Mouse (Mus musculus): Measurements from ENCODE around the gene Clca3a1. TPM values are rescaled to one million over a fixed set of nuclear protein-coding genes. Genes with fewer than 3 reads are reported as not detected.
"Not testable (repeated sequence)": the region's sequence is repeated elsewhere in the genome, so short reads cannot be mapped to it uniquely, and the experiment has no call there.

Clca3a1 gene
- polyA plus RNA-seq (2015; fragmentation: Nextera tagmentation; extraction: Ambion mirVana), result 0.27 and 0.79 TPM in 2 replicates

DNA sequence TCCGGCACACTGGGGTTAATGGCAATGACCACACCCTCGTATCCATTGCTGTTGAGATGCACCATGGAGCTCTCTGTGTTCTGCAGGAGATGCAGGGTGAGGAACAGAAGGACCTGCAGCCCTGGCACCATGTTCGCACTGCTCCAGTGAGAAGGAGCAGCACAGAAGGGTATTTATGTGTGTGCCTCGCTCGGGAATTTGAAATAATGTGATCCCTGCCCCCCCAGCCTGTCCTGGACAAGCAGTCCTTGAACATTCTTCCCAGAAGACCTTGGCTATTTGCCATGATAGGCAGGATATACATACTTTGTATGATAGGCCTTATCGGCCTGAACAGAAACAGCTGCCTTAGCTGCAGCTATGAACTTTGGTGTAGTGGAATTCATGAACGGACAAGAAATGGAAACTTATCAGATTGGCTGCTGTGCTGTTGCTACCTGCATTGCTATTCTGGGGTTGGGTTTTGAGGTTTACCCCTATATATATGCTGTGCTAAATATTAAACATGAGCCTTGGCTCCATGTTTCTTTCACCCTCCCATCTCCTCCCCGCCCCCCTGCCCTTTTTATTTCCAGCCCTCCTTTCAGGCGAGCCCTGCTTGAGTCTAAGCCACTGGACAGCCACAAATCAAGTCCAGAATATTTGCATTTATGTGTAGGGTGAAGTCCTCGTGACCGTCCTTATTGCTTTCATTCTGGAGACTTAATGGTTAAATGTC, at the start of gene Clca3a1:
Clca3a1 (minus strand) TSS at position 386 of the 718 bp plus-strand sequence.
- ATAC-seq (ENCODE audit: low FRiP score), result no peak
- Histone ChIP-seq H3K36me3 (no peaks in the 10 kb centered on the region), H3K9ac (replicated peaks) (no peak within 1 kb of the TSS), H3K4me1 (no peaks in the 10 kb centered on the region), H3K4me3 (replicated peaks) (no peak within 1 kb of the TSS), H3K9me3 (replicated peaks) (no peaks in the 10 kb centered on the region), H3K4me2 (no peak within 1 kb of the TSS), H3K27me3 (replicated peaks) (no peaks in the 10 kb centered on the region), H3K27ac (replicated peaks) (no peak within 1 kb of the TSS)
- 52% methylated on average over 10 of the region's 11 CpGs for WGBS

GRCm38 (mm10) chr3:144808153-144808925, 47.6 kb upstream of the Clca3a1 start:
- not testable (repeated sequence) for H3K36me3 ChIP-seq; ATAC-seq (ENCODE audit: low FRiP score); H3K4me2 ChIP-seq; H3K4me1 ChIP-seq; H3K9ac ChIP-seq (replicated peaks); H3K27me3 ChIP-seq (replicated peaks); H3K9me3 ChIP-seq (replicated peaks); H3K27ac ChIP-seq (replicated peaks); H3K4me3 ChIP-seq (replicated peaks)
- 53% methylated on average over 15 of the region's 17 CpGs for WGBS

DNA sequence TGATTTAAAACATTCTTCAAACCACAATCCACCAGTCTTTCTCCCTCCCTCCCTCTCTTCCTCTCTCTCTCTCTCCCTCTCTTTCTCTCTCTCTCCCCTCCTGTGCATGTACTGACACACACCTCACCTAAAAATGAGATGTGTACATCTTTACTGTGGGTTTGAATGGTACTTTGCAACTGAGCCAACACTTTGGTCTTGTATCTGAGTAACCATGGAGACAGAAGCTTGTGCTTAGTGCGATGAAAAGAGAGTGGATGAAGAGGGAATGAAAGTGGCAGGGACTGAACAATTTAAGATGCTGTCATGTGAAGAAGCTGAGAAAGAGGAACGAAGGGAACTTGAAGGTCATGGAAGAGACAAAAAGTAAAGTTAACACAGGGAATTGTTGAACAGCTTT, 45.8 kb upstream of the Clca3a1 start:
- ATAC-seq (ENCODE audit: low FRiP score), result not testable (repeated sequence)

GRCm38 (mm10) chr3:144801861-144802260, 41.1 kb upstream of the Clca3a1 start:
- ATAC-seq (ENCODE audit: low FRiP score), result no peak
- WGBS, result 39% methylated on average over 8 of the region's 8 CpGs
- Histone ChIP-seq H3K4me3 (replicated peaks) (no peak overlapping the region), H3K9ac (replicated peaks) (no peak overlapping the region), H3K9me3 (replicated peaks) (no peaks in the 10 kb centered on the region), H3K27me3 (replicated peaks) (no peaks in the 10 kb centered on the region), H3K4me1 (no peaks in the 10 kb centered on the region), H3K36me3 (no peaks in the 10 kb centered on the region), H3K4me2 (no peak overlapping the region), H3K27ac (replicated peaks) (no peak overlapping the region)

More for the DNA sequence above, 45.8 kb upstream of the Clca3a1 start:
- H3K4me3 ChIP-seq (replicated peaks); H3K9me3 ChIP-seq (replicated peaks); H3K4me2 ChIP-seq; H3K27ac ChIP-seq (replicated peaks); H3K27me3 ChIP-seq (replicated peaks); H3K36me3 ChIP-seq; H3K4me1 ChIP-seq; H3K9ac ChIP-seq (replicated peaks): not testable (repeated sequence)
- WGBS, result 50% methylated on average over 2 of the region's 2 CpGs

GRCm38 (mm10) chr3:144785181-144786148, 24.7 kb upstream of the Clca3a1 start:
- Histone ChIP-seq H3K9me3 (replicated peaks) (no peaks in the 10 kb centered on the region), H3K4me2 (no peak overlapping the region), H3K4me3 (replicated peaks) (no peak overlapping the region), H3K9ac (replicated peaks) (no peak overlapping the region), H3K36me3 (no peaks in the 10 kb centered on the region), H3K4me1 (no peaks in the 10 kb centered on the region), H3K27me3 (replicated peaks) (no peaks in the 10 kb centered on the region), H3K27ac (replicated peaks) (no peak overlapping the region)
- WGBS, result 84% methylated on average over 11 of the region's 11 CpGs
- no peak for ATAC-seq (ENCODE audit: low FRiP score)

DNA sequence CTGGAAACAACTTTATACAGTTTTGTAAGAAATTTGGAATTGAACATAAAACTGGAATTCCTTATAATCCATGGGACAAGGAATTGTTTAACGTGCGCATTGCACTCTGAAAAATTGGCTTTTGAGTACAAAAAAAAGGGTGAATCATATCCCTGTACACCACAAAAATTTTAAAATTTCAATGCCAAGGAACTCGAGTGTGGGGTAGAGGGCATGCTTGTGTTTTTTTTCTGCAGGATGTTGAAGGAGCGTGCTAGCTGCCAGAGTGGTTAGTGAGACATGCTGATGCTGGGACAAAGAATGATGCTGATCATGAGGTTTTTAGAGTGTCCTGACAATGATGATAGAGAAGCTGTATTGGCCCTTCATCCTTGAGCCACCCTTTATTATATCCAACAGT, 4.4 kb upstream of the Clca3a1 start:
- Histone ChIP-seq H3K27ac (replicated peaks) (no peak overlapping the region), H3K4me3 (replicated peaks) (no peak overlapping the region), H3K4me1 (no peaks in the 10 kb centered on the region), H3K27me3 (replicated peaks) (no peaks in the 10 kb centered on the region), H3K36me3 (no peaks in the 10 kb centered on the region), H3K9me3 (replicated peaks) (no peaks in the 10 kb centered on the region), H3K4me2 (no peak overlapping the region), H3K9ac (replicated peaks) (no peak overlapping the region)
- 88% methylated on average over 4 of the region's 4 CpGs for WGBS
- ATAC-seq (ENCODE audit: low FRiP score), result no peak

DNA sequence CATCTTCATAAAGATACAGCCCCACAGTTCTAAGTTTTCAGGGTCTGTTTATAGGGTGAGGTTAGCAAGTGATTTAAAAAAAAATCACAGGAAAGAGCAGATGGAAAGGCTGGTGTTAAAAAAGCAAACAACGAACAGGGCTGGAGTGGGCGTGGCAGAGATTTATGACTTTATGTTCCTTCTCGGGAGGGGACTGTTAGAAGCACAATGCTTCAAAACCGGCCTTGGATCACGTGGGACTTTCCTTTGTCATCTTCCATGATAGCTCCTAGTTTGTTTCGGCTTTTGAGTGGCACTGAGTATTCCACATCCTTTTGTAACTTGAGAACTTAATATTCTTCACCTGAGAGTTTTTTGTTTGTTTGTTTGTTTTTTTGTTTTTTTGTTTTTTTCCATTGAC, 677 bp upstream of the Clca3a1 start:
- Histone ChIP-seq H3K9ac (replicated peaks) (no peak overlapping the region), H3K27me3 (replicated peaks) (no peaks in the 10 kb centered on the region), H3K4me2 (no peak overlapping the region), H3K27ac (replicated peaks) (no peak overlapping the region), H3K4me1 (no peaks in the 10 kb centered on the region), H3K36me3 (no peaks in the 10 kb centered on the region), H3K4me3 (replicated peaks) (no peak overlapping the region), H3K9me3 (replicated peaks) (no peaks in the 10 kb centered on the region)
- 13% methylated on average over 6 of the region's 6 CpGs for WGBS
- ATAC-seq (ENCODE audit: low FRiP score), result no peak

DNA sequence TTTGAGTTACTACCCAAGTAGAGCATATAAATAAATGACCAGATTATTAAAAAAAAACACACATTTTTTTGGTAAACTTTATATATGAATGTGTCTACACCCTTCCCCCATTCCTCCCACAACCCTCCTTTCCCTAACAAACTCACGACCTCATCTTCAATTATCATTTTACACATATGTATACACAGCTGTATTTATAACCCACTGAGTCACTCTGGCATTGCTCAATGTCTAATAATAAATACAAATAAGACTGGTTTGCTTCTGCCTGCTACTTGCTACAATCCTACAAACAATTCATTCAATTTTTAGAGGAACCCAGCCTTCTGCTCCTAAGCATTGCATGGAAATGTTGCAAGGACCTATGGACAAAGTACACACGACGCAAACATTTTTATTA, 1.1 kb downstream of the Clca3a1 start:
- Histone ChIP-seq H3K9ac (replicated peaks) (no peak overlapping the region), H3K4me2 (no peak overlapping the region), H3K4me1 (no peaks in the 10 kb centered on the region), H3K4me3 (replicated peaks) (no peak overlapping the region), H3K9me3 (replicated peaks) (no peaks in the 10 kb centered on the region), H3K27ac (replicated peaks) (no peak overlapping the region), H3K27me3 (replicated peaks) (no peaks in the 10 kb centered on the region), H3K36me3 (no peaks in the 10 kb centered on the region)
- ATAC-seq (ENCODE audit: low FRiP score), result no peak
- 91% methylated on average over 3 of the region's 3 CpGs for WGBS

GRCm38 (mm10) chr3:144756103-144756502, 4.7 kb downstream of the Clca3a1 start:
- H3K27me3 ChIP-seq (replicated peaks); ATAC-seq (ENCODE audit: low FRiP score); H3K4me1 ChIP-seq; H3K27ac ChIP-seq (replicated peaks); H3K9me3 ChIP-seq (replicated peaks); H3K9ac ChIP-seq (replicated peaks); H3K36me3 ChIP-seq; H3K4me3 ChIP-seq (replicated peaks); H3K4me2 ChIP-seq: not testable (repeated sequence)
- WGBS, result 81% methylated on average over 8 of the region's 8 CpGs

DNA sequence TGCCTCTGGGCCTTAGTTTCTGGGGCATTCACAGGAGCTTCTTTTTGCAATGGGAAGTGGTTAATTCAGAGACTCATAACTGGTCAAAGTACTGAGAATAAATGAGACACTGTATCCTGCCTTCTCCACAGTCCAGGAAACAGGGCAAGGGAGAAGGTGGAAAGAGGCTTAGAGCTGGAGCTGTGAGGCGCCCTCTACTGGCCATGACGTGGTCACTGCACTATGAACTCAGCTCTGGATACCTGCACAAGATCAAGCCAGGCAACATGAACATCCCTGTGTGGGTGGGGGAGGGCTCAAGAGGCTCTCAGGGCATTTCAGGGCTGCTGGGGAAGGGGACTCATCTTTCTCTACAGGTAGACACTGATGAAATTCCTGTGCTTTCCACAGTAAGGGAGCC, 7.7 kb downstream of the Clca3a1 start:
- no peaks in the 10 kb centered on the region for H3K36me3 ChIP-seq
- H3K4me2 ChIP-seq, result no peak overlapping the region
- no peaks in the 10 kb centered on the region for H3K4me1 ChIP-seq
- H3K9ac ChIP-seq (replicated peaks), result no peak overlapping the region
- no peak overlapping the region for H3K27ac ChIP-seq (replicated peaks)
- H3K27me3 ChIP-seq (replicated peaks), result no peaks in the 10 kb centered on the region
- no peak for ATAC-seq (ENCODE audit: low FRiP score)
- no peak overlapping the region for H3K4me3 ChIP-seq (replicated peaks)
- H3K9me3 ChIP-seq (replicated peaks), result no peaks in the 10 kb centered on the region
- 5% methylated on average over 2 of the region's 2 CpGs for WGBS

DNA sequence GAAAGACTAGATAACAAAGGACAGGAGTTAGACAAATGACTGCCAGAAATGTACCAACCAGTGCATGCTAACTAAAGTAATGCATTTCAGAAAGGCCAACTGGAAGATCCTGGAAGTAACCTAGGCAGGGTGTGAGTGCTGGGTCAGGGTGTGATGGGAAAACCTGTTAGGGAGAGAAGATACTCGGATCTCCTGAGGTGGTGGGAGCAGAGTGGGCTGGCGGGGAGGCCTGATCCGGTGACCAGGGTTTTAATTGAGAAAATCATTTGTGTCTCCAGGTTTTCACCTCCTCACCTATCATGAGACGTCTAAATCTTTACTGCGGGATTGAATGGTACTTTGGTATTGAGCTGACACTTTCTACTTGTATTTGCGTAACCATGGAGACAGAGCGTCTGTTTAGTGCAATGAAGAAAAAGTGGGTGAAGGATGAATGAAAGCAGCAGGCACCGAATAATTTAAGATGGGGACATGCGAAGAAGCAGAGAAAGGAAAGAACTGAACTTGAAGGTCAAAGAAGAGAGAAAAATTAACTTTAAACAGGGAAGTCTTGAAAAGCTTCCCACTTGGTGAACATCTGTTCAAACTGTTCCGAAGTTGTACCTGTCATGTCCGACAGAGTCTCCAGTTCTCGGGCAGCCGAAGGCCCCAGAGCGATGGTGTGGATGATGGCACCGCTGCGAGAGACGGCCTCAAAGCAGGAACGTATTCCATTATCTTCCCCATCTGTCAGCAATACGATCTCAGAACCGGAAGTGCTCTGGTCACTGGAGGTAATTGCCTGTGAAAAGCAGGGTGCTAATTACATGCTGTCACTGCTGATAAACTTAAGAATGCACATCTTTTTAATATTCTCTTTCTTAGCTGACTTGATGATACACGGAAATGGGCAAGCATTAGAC, 11.5 kb downstream of the Clca3a1 start:
- not testable (repeated sequence) for H3K9ac ChIP-seq (replicated peaks); ATAC-seq (ENCODE audit: low FRiP score); H3K27ac ChIP-seq (replicated peaks); H3K4me3 ChIP-seq (replicated peaks); H3K27me3 ChIP-seq (replicated peaks); H3K36me3 ChIP-seq; H3K4me1 ChIP-seq; H3K9me3 ChIP-seq (replicated peaks)
- WGBS, result 46% methylated on average over 20 of the region's 21 CpGs
- peak overlapping the region; percentile 29; the same call in 1 of the 2 replicates for H3K4me2 ChIP-seq

Data from neural tube, embryonic 15.5 days (tissue).